Mouse (Mus musculus): ENCODE results near the gene Hmgb3. TPM values are rescaled to one million over a fixed set of nuclear protein-coding genes. Genes with fewer than 3 reads are reported as not detected.
"Not testable (repeated sequence)": the region's sequence is repeated elsewhere in the genome, so short reads cannot be mapped to it uniquely, and the experiment has no call there.

The Hmgb3 gene
- 622 and 677 TPM in 2 replicates for polyA plus RNA-seq (2016; fragmentation: Nextera tagmentation; extraction: Ambion mirVana)

DNA sequence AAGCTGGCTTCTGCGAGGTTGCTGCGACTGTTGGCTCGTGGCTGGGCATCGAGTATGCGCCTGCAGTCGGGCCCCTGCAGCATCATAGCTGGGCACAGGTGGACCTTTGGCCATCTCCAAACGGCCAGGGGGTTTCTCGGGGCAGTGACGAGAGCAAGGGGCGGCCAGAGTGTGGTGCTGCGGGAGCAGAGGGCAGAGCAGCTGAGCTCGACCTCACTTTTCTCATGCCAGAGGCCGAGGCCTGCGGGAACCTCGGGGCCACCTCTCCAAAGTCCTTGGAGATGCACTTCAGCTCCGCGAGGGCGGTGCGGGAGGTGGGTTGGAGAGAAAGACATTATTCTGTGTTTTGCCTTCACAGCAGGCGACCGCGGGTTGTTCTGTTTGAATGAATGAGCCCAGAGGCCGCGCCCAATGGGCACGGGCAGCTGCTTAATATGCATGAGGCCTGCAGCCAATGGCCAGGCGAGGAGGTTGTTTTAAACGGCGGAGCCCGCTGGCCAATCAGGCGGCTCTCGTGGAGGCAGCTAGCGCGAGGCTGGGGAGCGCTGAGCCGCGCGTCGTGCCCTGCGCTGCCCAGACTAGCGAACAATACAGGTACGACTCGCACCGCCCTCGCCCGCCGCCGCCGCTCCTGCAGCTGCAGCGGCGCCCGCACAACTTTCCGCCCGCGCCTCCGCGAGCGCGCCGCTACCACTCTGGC lies at the start of gene Hmgb3:
Gene Hmgb3, plus strand, starts transcription at position 504 of the 700 bp plus-strand sequence.
- H3K4me1 ChIP-seq (replicated peaks) = no peaks in the 10 kb centered on the region; the same call in 1 of the 2 replicates
- WGBS = 19% methylated on average over 43 of the region's 59 CpGs
- peak within 1 kb of the TSS; percentile 98 for H3K27ac ChIP-seq
- peak; percentile 89 for DNase-seq (ENCODE audit: low spot score)
- peaks cover 8% of the 10 kb centered on the region; the same call in 1 of the 2 replicates for H3K9me3 ChIP-seq
- no peaks in the 10 kb centered on the region for H3K27me3 ChIP-seq (ENCODE audit: insufficient read depth, poor library complexity, severe bottlenecking)
- peaks cover 16% of the 10 kb centered on the region for H3K36me3 ChIP-seq
- peak within 1 kb of the TSS; percentile 77 for H3K4me3 ChIP-seq

DNA sequence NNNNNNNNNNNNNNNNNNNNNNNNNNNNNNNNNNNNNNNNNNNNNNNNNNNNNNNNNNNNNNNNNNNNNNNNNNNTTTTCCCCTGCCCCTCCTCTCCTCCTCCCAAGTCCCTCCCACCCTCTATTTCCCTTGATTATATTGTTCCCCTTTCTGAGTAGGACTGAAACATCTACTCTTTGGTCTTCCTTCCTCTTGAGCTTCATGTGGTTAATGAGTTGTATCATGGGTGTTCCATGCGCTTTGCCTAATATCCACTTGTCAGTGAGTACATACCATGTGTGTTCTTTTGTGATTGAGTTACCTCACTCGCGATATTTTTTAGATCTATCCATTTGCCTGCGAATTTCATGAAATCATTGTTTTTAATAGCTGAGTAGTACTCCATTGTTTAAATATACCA lies 49.1 kb upstream of the Hmgb3 start:
- H3K4me3 ChIP-seq; H3K27ac ChIP-seq; H3K36me3 ChIP-seq; DNase-seq (ENCODE audit: low spot score); H3K27me3 ChIP-seq (ENCODE audit: insufficient read depth, poor library complexity, severe bottlenecking); H3K4me1 ChIP-seq (replicated peaks); H3K9me3 ChIP-seq: not testable (repeated sequence)
- WGBS = 88% methylated on average over 4 of the region's 4 CpGs

GRCm38 (mm10) chrX:71519252-71519651 lies 36.5 kb upstream of the Hmgb3 start:
- no peak overlapping the region for H3K27ac ChIP-seq
- DNase-seq (ENCODE audit: low spot score) = no peak
- no peak overlapping the region for H3K4me3 ChIP-seq
- H3K9me3 ChIP-seq = no peaks in the 10 kb centered on the region
- WGBS = 79% methylated on average over 4 of the region's 4 CpGs
- H3K36me3 ChIP-seq = no peaks in the 10 kb centered on the region
- H3K4me1 ChIP-seq (replicated peaks) = no peaks in the 10 kb centered on the region
- H3K27me3 ChIP-seq (ENCODE audit: insufficient read depth, poor library complexity, severe bottlenecking) = no peaks in the 10 kb centered on the region

- Histone ChIP-seq H3K36me3 (no peaks in the 10 kb centered on the region), H3K4me3 (no peak overlapping the region), H3K9me3 (no peaks in the 10 kb centered on the region), H3K27ac (no peak overlapping the region), H3K27me3 (ENCODE audit: insufficient read depth, poor library complexity, severe bottlenecking) (no peaks in the 10 kb centered on the region), H3K4me1 (replicated peaks) (0 out of 2 replicates have a peak, but pooled peaks cover 5% of the 10 kb centered on the region)
- no peak for DNase-seq (ENCODE audit: low spot score)
- WGBS = 92% methylated on average over 3 of the region's 3 CpGs
Measured at GRCm38 (mm10) chrX:71522889-71523288, 32.8 kb upstream of the Hmgb3 start.

GRCm38 (mm10) chrX:71524310-71524709 lies 31.4 kb upstream of the Hmgb3 start:
- H3K36me3 ChIP-seq = no peaks in the 10 kb centered on the region
- no peak overlapping the region for H3K27ac ChIP-seq
- DNase-seq (ENCODE audit: low spot score) = no peak
- H3K4me1 ChIP-seq (replicated peaks) = 0 out of 2 replicates have a peak, but pooled peaks cover 7% of the 10 kb centered on the region
- 74% methylated on average over 2 of the region's 2 CpGs for WGBS
- no peaks in the 10 kb centered on the region for H3K9me3 ChIP-seq
- H3K4me3 ChIP-seq = no peak overlapping the region
- no peaks in the 10 kb centered on the region for H3K27me3 ChIP-seq (ENCODE audit: insufficient read depth, poor library complexity, severe bottlenecking)

GRCm38 (mm10) chrX:71525593-71526299 lies 30.0 kb upstream of the Hmgb3 start:
- H3K27ac ChIP-seq = no peak overlapping the region
- no peaks in the 10 kb centered on the region for H3K27me3 ChIP-seq (ENCODE audit: insufficient read depth, poor library complexity, severe bottlenecking)
- H3K4me3 ChIP-seq = no peak overlapping the region
- WGBS = 83% methylated on average over 3 of the region's 3 CpGs
- no peaks in the 10 kb centered on the region for H3K36me3 ChIP-seq
- H3K9me3 ChIP-seq = no peaks in the 10 kb centered on the region
- H3K4me1 ChIP-seq (replicated peaks) = 0 out of 2 replicates have a peak, but pooled peaks cover 7% of the 10 kb centered on the region
- DNase-seq (ENCODE audit: low spot score) = no peak

GRCm38 (mm10) chrX:71527461-71527860 lies 28.3 kb upstream of the Hmgb3 start:
- Histone ChIP-seq H3K4me1 (replicated peaks) (0 out of 2 replicates have a peak, but pooled peaks cover 7% of the 10 kb centered on the region), H3K27ac (no peak overlapping the region), H3K36me3 (no peaks in the 10 kb centered on the region), H3K9me3 (no peaks in the 10 kb centered on the region), H3K27me3 (ENCODE audit: insufficient read depth, poor library complexity, severe bottlenecking) (no peaks in the 10 kb centered on the region), H3K4me3 (no peak overlapping the region)
- WGBS = 83% methylated on average over 1 of the region's 1 CpGs
- no peak for DNase-seq (ENCODE audit: low spot score)

GRCm38 (mm10) chrX:71528150-71528549 lies 27.6 kb upstream of the Hmgb3 start:
- WGBS = 70% methylated on average over 3 of the region's 3 CpGs
- Histone ChIP-seq H3K27ac (no peak overlapping the region), H3K36me3 (no peaks in the 10 kb centered on the region), H3K27me3 (ENCODE audit: insufficient read depth, poor library complexity, severe bottlenecking) (no peaks in the 10 kb centered on the region), H3K4me1 (replicated peaks) (0 out of 2 replicates have a peak, but pooled peaks cover 7% of the 10 kb centered on the region), H3K4me3 (no peak overlapping the region), H3K9me3 (no peaks in the 10 kb centered on the region)
- DNase-seq (ENCODE audit: low spot score) = no peak

- no peaks in the 10 kb centered on the region for H3K27me3 ChIP-seq (ENCODE audit: insufficient read depth, poor library complexity, severe bottlenecking)
- DNase-seq (ENCODE audit: low spot score) = no peak
- H3K4me1 ChIP-seq (replicated peaks) = 0 out of 2 replicates have a peak, but pooled peaks cover 7% of the 10 kb centered on the region
- H3K36me3 ChIP-seq = no peaks in the 10 kb centered on the region
- 80% methylated on average over 6 of the region's 6 CpGs for WGBS
- no peak overlapping the region for H3K27ac ChIP-seq
- no peaks in the 10 kb centered on the region for H3K9me3 ChIP-seq
- H3K4me3 ChIP-seq = no peak overlapping the region
Measured at GRCm38 (mm10) chrX:71528646-71529045, 27.1 kb upstream of the Hmgb3 start.

- 62% methylated on average over 3 of the region's 3 CpGs for WGBS
- Histone ChIP-seq H3K36me3 (no peaks in the 10 kb centered on the region), H3K4me1 (replicated peaks) (0 out of 2 replicates have a peak, but pooled peaks cover 4% of the 10 kb centered on the region), H3K4me3 (no peak overlapping the region), H3K9me3 (no peaks in the 10 kb centered on the region), H3K27ac (no peak overlapping the region), H3K27me3 (ENCODE audit: insufficient read depth, poor library complexity, severe bottlenecking) (no peaks in the 10 kb centered on the region)
- no peak for DNase-seq (ENCODE audit: low spot score)
Measured at GRCm38 (mm10) chrX:71532635-71533034, 23.1 kb upstream of the Hmgb3 start.

GRCm38 (mm10) chrX:71534102-71534501 lies 21.6 kb upstream of the Hmgb3 start:
- 77% methylated on average over 5 of the region's 5 CpGs for WGBS
- no peak for DNase-seq (ENCODE audit: low spot score)
- Histone ChIP-seq H3K9me3 (no peaks in the 10 kb centered on the region), H3K27me3 (ENCODE audit: insufficient read depth, poor library complexity, severe bottlenecking) (0 out of 2 replicates have a peak, but pooled peaks cover 3% of the 10 kb centered on the region), H3K36me3 (no peaks in the 10 kb centered on the region), H3K27ac (no peak overlapping the region), H3K4me1 (replicated peaks) (no peaks in the 10 kb centered on the region), H3K4me3 (no peak overlapping the region)

- no peak for DNase-seq (ENCODE audit: low spot score)
- H3K36me3 ChIP-seq = no peaks in the 10 kb centered on the region
- H3K4me3 ChIP-seq = no peak overlapping the region
- WGBS = 75% methylated on average over 2 of the region's 2 CpGs
- H3K9me3 ChIP-seq = no peaks in the 10 kb centered on the region
- H3K4me1 ChIP-seq (replicated peaks) = no peaks in the 10 kb centered on the region
- 0 out of 2 replicates have a peak, but pooled peaks cover 3% of the 10 kb centered on the region for H3K27me3 ChIP-seq (ENCODE audit: insufficient read depth, poor library complexity, severe bottlenecking)
- no peak overlapping the region for H3K27ac ChIP-seq
Measured at GRCm38 (mm10) chrX:71537791-71538190, 17.9 kb upstream of the Hmgb3 start.
